Mouse (Mus musculus): ENCODE results near the gene Gbp3.

GRCm38 (mm10) chr3:142530087-142530953, 29.5 kb upstream of the Gbp3 start, which contains the start of gene Gbp7:
- TF ChIP-seq CTCF (conservative IDR thresholded peaks at IDR 0.05; ENCODE audit: low read length) (no peak), POU5F1 (IDR thresholded peaks at IDR 0.05; ENCODE audit: borderline replicate concordance, low read length) (no peak), NANOG (IDR thresholded peaks at IDR 0.05; ENCODE audit: borderline replicate concordance, low read length) (no peak)
